Mouse (Mus musculus) embryo, embryonic 10 days (tissue): ENCODE results near the gene Stoml2.
"Not testable (repeated sequence)": the region's sequence is repeated elsewhere in the genome, so short reads cannot be mapped to it uniquely, and the experiment has no call there.

Source experiments
- DNase-seq: peaks from one replicate; pipeline ENCODE4 v3.0.0-alpha.2; 2015; ENCODE audit warnings: low spot score

Gene Stoml2

GRCm38 (mm10) chr4:43001272-43001671, 30.2 kb downstream of the Stoml2 start:
- no peak for DNase-seq

- peak; percentile 100 for DNase-seq
Measured at GRCm38 (mm10) chr4:43000141-43000986, 31.1 kb downstream of the Stoml2 start, which contains the start of gene Vcp. Vcp (minus strand) TSS chr4:43000507.

- peak; percentile 76 for DNase-seq
Measured at GRCm38 (mm10) chr4:42999451-43000140, 31.9 kb downstream of the Stoml2 start.

GRCm38 (mm10) chr4:42998022-42998421, 33.5 kb downstream of the Stoml2 start:
- DNase-seq, result no peak

- DNase-seq, result no peak
Measured at GRCm38 (mm10) chr4:42988296-42988695, 43.2 kb downstream of the Stoml2 start.

- not testable (repeated sequence) for DNase-seq
Measured at GRCm38 (mm10) chr4:42980467-42980866, 51.0 kb downstream of the Stoml2 start.

GRCm38 (mm10) chr4:42978062-42978461, 53.4 kb downstream of the Stoml2 start:
- DNase-seq, result no peak
